Mouse (Mus musculus): ENCODE data around the gene Olfr410. TPM values are rescaled to one million over a fixed set of nuclear protein-coding genes. Genes with fewer than 3 reads are reported as not detected.

The Olfr410 gene
- total RNA-seq (2021), result not detected
- long read RNA-seq, experiment 1, result 0 reads
- long read RNA-seq, experiment 2, result 0 reads

DNA sequence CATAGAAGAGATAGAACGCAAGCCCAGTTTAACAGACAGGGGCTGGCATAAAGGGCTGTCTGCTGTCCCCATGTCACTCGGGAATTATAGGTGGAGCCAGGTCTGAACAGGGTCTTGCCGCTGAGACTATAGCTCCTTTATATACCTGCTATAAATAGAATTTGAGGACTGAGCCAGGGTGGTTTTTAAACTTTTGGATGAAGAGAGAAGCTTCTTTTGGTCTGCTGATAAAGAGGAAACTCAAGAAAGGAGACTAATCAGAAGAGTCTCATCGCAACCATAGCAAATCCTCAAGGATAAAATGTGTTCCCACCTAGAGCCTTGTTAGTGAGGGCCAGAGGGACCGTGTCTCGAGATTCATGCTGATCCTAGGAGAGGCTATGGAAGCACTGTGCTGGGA is at the start of gene Olfr410:
Olfr410 (minus strand) TSS at position 101 of the 400 bp plus-strand sequence.
- no peak for DNase-seq

DNA sequence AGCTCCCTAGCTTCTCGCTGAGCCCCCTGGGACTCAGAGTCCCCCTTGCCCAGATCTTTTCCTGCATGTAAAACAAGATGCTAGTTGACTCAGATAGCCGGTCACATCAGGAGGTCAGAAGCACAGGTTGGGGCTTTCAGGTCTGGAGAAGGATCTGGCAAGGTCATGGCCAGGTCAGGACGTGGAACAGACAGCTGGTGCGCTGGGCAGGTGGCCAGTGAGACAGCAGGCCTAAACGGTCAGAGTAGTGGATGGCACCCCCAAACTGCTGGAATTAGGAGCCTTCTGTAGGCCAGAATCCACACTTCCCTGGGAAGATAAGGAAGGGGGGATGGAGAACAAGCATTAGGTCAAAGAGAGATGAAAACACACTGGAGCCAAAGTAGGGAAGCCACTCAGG is 49.4 kb upstream of the Olfr410 start:
- DNase-seq, result no peak

DNA sequence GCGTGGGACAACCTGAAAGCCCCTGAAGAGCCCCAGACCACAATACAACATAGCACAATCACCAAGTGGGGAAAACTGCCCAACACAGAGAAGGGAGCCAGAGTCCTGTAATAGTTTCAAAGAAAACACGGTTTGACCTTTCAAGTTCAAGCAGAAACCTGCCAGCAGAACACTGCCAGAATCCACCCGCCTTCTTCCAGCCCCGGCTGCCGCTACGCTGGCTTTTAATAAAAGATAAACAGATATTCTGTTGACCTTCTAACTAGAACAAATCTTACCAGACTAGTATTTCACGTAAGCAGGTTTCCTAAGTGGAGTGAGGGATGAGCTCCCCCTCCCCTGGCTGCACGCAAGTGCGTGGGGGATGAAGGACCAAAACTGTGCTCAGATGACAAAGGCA is 47.8 kb upstream of the Olfr410 start:
- DNase-seq, result peak; percentile 42 to 56

DNA sequence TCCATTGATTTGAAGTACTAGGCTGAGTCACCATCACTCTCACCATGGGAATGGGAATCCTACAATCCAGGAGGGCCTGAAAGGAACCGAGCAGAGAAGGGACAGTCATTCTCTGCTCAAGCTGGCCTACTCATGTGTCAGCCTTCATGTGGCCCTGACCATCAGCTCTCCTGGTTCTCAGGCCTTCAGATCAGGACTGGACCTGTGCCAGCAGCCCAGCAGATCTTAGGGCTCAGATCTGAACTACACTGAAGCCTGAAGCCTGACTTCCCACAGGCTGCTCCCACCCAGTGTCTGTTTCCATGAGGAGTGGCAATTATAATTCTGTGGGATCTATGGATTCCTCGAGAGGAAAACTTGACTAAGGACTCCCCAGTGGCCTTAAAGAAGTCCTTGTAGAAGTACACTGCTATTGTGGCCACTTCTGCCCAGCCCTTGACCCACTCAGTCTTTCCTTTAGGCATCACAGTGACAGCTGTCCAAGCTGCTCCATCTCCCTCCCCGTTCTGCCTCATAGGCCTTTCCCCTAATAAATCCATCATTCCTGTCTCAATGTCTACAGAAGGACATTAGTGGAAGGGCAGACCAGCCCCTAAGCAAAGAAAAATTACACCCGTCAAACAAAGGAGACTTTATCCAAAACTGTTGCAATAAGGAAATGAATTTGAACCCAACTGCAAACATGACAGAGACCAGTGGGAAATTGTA is 41.5 kb upstream of the Olfr410 start:
- no peak for DNase-seq

DNA sequence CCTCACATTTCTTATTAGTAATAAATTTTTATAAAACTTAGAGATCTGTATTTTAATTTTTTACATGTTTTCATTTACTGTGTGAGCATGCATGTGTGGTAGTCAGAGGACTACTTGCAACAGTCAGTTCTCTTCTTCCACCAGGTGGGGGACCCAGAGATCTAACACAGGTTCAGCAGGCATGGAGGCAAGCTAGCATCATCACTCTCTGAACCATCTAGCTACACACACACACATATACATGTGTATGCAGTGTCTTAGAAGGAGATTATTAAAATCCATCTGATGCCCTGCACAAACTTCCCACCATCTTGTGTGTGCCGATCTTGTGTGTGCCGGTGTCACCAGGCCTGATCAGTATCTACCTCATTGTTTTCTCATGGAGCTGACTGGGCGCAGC is 39.0 kb upstream of the Olfr410 start:
- DNase-seq, result peak; percentile 22 to 73

DNA sequence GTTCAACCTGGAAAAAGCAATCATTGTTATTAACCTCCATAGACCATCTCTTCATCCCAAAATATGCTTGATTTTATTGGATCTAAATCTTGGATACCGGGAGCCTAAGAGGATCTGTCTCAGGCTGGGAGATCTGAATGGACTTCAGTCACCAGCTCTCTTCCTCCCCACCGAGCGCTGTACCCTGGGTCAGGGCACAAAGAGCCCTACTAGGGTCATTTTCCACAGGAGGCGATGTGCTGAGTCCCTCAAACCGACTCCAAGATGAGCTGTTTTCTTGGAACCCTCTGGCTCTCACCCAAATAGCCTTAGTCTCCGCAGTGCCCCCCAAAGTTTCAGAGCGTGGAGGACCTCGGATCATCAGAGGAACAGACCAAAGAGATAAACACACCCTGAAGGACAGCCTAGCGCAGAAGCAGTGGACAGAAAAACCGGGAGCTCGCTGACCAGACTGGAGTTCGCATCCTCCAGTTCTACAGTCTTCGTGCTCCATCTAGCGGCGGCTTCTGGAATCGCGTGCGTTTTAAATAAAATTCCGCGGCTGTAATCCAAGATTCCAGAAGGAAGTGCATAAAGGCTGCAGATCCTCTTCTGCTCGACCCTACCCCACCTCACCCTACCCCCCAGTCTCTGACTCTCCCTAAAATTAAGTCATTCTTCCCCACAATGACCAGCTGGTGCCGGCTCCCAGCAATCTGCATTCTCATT is 33.7 kb upstream of the Olfr410 start:
- DNase-seq, result peak; percentile 44 to 90

DNA sequence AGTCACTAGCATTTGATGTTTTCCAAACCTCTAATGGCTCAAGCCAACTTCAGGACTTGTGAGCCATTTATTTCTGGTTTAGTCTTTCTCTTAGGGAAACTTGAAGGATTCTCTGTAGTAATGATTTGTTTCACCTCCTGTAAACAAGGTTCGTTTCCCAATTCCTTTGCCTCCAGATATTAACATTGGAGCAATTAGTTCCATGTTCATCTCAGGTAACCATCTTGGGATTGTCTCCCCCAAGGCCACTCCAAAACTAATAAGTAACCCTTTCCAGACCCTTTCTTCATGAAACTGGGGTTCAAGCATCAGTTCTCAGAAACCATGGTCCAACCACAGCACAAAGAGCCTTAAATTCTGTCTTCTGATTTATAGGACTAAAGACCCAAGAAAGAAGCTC is 23.9 kb upstream of the Olfr410 start, which contains the start of gene Olfr412:
Olfr412 (plus strand) TSS at position 301 of the 400 bp plus-strand sequence.
- DNase-seq, result no peak

DNA sequence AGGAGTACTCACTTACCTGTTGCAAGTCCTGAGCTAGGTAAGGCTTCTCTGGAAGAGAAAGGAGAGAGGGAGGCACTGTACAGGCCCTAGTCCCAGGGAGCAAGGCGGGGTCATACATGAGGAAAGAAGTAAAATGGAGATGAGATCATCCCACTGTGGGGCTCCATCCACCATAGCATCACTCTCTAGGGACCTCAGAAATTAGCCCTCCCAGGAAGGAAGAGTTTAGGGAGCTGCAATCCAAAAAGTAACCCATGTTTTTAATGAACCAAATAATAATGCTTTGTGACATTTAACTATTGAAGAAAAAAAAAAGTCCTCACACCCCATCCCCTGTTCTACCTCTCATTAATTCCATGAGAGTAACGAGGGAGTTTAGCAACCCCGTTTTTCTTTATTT is 14.7 kb upstream of the Olfr410 start, which contains the start of gene Olfr411:
Olfr411 (minus strand) TSS at position 101 of the 400 bp plus-strand sequence.
- DNase-seq, result no peak

DNA sequence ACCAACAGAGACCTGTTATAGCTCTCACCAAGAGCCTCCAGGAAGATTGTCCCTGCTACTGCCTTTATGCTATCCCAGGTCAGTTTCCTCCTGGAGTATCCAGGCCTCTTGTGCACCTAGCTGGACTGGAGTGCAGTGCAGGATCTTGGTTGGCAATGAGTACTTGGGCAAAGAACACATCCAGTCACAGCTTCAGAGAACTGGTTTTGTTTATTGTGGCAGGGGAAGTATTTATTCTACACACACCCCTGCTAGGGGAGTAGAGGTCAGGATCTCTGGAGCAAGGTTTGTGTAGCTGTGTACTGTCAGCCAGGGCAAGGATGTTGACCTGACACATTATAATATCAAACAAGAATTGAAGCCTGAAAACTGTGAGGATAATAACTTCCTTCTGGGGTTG is 9.1 kb downstream of the Olfr410 start:
- DNase-seq, result no peak

DNA sequence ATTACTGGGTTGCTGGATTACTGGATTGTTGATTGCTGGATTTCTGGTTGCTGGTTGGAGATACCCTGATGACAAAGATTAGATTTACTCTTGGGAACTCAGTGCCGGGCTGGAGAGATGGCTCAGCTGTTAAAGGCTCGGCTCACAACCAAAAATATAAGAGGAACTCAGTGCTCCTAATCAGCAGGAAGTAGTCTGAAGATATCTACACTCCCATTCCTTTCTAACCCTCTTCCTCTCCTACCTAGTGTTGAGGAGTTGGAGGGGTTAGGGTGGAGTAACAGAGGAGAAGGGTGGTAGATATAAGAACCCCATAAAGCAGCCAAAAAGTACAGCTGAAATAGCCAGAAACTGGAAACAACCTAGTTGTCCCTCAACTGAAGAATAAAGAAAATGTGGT is 11.8 kb downstream of the Olfr410 start:
- no peak for DNase-seq

DNA sequence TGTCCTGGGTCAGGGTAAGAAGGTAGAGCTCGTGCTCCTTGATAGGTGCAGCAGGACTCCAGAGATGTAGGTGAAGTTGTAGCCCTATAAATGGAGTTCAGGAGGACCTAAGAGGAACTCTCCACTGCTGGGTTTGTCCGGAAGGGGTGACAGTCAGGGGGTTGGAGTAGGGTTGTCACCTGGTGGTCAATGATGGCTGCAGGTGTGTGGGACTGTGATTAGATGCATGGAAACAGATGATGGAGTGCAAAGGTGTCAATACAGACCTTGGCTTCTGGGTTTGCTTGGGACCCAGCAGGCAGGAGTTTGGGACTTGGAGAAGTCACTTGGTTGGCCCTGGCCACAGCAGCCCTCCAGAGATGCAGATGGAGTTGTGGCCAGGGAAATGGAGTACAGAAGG is 50.6 kb downstream of the Olfr410 start:
- no peak for DNase-seq

DNA sequence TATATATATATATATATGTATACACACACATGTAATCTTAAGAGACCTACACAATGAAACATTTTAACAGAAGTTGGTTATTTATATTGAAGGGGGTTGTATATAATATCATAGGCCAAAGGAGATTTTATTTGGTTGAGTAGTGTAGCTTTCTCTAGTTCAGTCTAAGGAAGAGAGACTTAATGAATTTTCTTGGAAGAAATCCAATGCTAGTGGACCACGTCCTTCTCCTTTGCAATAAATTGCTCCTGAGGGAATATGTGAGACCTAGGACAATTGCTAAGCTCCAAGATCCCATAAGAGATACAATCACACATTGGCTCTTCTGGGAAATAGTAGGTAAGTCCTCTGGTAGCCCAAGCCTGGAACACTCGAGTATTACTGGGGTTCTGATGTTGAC is 54.4 kb downstream of the Olfr410 start, which contains the start of gene Olfr59:
Olfr59 (plus strand) TSS at position 301 of the 400 bp plus-strand sequence.
- DNase-seq, result no peak

Other genes starting within 250 kb of the Olfr410 start
- gene Olfr401, start 224.3 kb downstream of the Olfr410 start, total RNA-seq (2021), result not detected
- gene Olfr402, start 184.5 kb downstream of the Olfr410 start, total RNA-seq (2021), result not detected
- not detected for gene Olfr403, start 151.8 kb downstream of the Olfr410 start, total RNA-seq (2021)
- not detected for gene Olfr43, start 126.7 kb downstream of the Olfr410 start, total RNA-seq (2021)
- not detected for gene Olfr406, start 78.2 kb downstream of the Olfr410 start, total RNA-seq (2021)
- gene Olfr59, start 54.3 kb downstream of the Olfr410 start, total RNA-seq (2021), result not detected
- not detected for gene Olfr411, start 14.6 kb upstream of the Olfr410 start, total RNA-seq (2021)
- gene Olfr412, start 24.0 kb upstream of the Olfr410 start, total RNA-seq (2021), result not detected